Mouse (Mus musculus): ENCODE results near the gene Cbwd1.

The Cbwd1 gene

GRCm38 (mm10) chr19:24961172-24961962 lies at the start of gene Cbwd1:
Cbwd1 (minus strand) TSS chr19:24961610.
- DNase-seq (ENCODE audit: low read depth, low spot score) = peak; percentile 99

- DNase-seq (ENCODE audit: low read depth, low spot score) = no peak
Observed at GRCm38 (mm10) chr19:25008509-25008908, 47.1 kb upstream of the Cbwd1 start.

DNA sequence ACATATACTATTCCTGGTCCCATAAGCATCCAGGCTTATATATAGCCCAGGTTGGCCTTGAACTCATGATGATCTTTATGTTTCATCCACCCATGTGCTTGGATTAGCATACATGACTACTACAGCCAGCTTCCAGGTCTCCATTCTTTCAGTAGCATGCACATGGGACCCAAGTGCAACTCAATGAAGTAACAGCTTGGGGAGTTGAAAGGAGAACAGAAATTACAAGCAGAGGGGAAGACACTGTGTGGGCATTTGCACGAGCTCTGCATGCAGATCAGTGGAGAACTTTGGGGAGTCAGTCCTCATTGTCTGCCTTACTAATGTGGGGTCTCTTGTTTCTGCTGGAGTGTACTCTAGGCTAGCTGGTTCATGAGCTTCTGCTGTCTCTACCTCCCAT lies 45.3 kb upstream of the Cbwd1 start:
- DNase-seq (ENCODE audit: low read depth, low spot score) = no peak

GRCm38 (mm10) chr19:25003810-25004209 lies 42.4 kb upstream of the Cbwd1 start:
- no peak for DNase-seq (ENCODE audit: low read depth, low spot score)

GRCm38 (mm10) chr19:25002828-25003227 lies 41.4 kb upstream of the Cbwd1 start:
- no peak for DNase-seq (ENCODE audit: low read depth, low spot score)

DNA sequence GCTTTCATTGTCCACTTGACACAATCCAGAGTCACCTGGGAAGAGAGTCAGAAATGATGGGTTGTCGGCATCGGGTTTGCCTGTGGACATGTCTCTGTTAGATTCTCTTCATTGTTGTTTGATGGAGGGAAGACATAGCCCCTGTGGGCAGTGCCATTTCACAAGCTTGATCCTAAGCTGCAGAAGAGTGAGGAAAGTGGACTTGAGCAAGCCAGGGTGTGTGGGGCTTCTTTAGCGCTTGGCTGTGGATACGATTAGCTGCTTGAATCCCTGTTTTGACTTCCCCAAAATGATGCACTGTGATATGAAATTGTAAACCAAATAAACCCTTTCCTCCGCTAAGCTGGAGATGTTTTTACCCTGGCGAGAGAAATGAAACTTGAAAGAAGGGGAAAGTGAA lies 40.6 kb upstream of the Cbwd1 start:
- no peak for DNase-seq (ENCODE audit: low read depth, low spot score)

DNA sequence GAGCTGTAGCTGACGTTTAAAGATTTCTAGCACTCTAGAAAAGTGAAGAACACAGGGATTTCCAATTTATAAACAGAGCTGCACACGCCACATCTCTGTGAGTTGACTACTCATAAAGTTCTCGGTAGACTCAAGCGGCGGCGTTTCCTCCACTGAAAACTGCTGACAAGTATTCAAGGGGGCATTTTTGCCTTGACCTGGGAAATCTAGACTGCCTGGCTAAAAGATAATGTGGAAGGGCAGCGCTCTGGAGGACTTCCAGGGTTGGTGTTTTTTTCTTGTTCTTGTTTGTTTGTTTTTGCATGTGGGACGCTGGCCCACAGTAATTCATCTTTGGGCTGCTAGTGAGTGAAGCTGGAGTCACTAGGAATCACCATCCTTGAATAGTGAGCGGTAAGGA lies 38.7 kb upstream of the Cbwd1 start:
- no peak for DNase-seq (ENCODE audit: low read depth, low spot score)

DNA sequence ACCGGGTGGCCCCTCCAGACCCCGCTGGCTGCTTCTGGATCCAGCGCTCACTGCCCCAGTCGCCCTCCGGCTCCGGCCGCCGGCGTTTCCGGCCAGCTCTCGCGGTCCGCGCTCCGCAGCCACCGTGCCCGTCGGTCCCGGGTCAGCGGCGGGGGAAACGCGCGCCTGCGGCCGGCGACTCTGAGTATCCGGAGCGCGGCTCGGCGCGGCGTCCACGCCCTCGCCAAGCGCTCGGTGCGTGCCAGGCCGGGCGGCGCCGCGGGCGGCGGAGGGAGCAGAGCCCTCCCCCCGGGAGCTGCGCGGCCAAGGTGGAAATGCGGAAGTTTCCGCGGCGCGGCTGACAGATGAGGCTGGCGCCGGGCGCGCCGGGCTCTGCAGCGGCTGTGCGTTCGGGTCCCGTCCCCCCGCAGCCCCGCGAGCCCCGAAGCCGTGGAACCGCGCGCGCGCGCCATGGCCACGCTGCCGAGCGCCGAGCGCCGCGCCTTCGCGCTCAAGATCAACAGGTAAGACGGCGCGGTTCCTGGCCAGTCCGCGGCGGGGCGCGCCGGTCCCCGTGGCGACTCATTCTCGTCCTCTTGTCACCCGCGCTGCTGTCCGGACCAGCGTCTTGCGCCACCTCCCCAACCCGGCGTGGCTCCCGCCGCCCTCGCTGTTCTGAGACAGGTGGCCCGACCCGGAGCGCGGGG lies 37.9 kb upstream of the Cbwd1 start, which contains the start of gene Dock8:
Dock8 (plus strand) TSS at position 334 of the 686 bp plus-strand sequence.
- peak; percentile 48 for DNase-seq (ENCODE audit: low read depth, low spot score)

DNA sequence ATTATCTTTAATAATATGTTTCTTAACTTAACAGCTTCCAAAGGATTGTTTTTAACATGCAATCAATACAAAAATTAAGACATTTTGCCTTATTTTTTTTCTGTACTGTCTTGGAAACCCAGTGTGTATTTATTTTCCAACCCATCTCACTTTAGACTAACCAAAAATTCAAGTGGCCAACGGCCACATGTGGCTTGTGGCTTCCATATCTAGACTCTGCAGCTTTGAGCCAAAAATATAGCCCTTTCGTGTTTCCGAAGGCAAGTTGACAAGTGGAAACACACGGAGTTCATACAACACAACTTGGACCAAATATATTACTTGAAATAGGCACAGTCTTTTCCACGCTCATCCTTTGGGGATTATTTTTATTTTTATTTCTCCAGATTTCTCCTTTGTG lies 37.2 kb upstream of the Cbwd1 start:
- no peak for DNase-seq (ENCODE audit: low read depth, low spot score)

DNA sequence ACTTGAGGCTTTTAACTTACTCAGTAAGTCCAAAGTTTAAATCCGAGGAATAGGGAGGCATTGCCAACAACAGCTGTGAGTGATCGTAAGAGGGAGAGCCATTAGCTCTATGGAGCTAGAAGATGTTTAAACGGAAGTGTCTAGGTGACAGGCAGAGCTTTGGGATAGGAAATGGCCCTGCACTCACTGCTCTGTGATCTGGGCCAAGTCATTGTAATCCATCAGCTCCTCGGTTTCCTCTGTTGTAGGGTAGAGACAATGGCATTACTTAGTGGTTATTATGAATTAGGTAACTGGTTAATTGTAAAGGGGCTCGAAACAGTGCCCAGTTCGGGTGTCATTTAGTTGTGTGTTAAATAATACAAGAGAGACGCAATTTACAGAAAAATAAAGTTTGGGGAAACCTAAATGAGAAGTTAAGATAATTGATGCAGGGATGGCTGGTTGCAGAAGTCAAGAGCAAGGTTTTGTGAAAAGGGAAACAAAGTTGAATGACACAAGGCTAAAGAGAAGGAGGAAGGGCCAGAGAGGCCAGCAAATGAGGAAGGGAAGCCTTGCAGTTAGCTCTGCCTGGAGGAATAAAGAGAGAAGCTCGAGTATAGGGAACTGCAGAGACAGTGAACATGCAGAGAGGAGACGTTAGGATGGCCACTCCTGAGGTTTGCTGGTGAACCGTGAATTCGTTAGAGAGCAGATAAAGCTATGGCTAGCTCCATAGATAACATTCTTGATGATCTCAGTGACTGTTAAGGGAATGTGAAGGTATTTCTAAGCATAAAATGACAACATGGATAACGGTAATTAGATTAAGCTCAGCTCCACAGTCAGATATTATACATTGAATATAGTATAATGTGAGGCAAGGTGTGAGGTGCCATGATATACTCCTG lies 35.6 kb upstream of the Cbwd1 start:
- no peak for DNase-seq (ENCODE audit: low read depth, low spot score)

DNA sequence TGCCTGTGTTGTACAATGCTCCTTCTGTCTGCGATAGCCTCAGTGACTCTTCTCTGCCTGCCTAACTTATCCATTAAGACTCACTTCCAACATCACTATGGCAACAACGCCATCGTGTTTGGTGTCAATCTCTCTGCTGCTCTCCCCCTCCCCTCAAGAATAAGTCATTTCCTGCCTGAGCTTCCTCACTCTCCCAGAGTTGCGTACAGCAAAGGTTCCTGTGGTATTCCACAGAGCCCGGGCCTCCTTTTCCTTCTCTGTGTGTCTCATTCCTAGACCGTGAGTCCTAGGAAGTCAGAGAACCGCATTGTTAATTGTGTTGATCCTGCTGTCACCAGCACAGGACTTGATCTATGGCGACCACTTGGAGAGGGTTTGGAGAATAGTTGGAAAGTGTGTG lies 33.5 kb upstream of the Cbwd1 start:
- DNase-seq (ENCODE audit: low read depth, low spot score) = no peak

DNA sequence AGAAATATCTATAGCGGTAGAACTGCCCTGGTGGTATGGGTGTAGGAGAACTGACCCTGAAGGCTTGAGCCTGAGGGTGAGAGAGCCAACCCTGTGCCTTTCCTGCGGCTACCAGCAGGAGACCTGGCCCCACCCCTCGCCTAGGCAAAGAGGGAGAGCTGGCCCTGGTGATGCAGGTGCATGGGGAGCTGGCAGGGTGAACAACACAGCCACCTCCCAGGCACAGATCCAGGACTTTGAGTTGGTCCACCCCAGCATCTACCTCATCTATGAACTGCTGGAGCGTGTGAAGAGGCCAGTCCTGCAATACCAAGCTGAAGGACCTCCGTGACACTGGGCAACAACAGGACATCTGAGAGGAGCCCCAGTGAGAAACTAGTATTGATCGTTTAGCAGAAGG lies 32.1 kb upstream of the Cbwd1 start:
- no peak for DNase-seq (ENCODE audit: low read depth, low spot score)

GRCm38 (mm10) chr19:24990138-24990822 lies 28.9 kb upstream of the Cbwd1 start:
- DNase-seq (ENCODE audit: low read depth, low spot score) = no peak

DNA sequence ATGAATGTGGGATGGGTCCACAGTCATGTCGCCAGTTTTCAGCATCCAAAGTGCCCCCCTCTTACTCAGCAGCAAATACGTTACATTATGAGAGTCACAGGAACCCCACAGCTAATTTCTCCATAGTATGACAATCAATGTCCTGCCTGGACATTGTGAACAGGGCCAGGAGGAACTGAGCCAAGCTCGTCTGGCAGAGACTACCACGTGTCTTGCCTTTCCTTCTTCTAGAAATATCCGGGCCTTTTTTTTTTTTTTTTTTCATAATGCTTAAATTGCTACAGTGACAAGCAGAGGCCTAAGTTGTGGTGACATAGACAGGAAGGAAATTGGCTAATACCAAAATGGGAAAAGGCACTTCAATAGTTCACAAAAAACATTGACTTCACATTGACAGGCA lies 27.4 kb upstream of the Cbwd1 start:
- DNase-seq (ENCODE audit: low read depth, low spot score) = no peak

- no peak for DNase-seq (ENCODE audit: low read depth, low spot score)
Observed at GRCm38 (mm10) chr19:24987355-24987754, 25.9 kb upstream of the Cbwd1 start.

GRCm38 (mm10) chr19:24985045-24985444 lies 23.6 kb upstream of the Cbwd1 start:
- no peak for DNase-seq (ENCODE audit: low read depth, low spot score)

DNA sequence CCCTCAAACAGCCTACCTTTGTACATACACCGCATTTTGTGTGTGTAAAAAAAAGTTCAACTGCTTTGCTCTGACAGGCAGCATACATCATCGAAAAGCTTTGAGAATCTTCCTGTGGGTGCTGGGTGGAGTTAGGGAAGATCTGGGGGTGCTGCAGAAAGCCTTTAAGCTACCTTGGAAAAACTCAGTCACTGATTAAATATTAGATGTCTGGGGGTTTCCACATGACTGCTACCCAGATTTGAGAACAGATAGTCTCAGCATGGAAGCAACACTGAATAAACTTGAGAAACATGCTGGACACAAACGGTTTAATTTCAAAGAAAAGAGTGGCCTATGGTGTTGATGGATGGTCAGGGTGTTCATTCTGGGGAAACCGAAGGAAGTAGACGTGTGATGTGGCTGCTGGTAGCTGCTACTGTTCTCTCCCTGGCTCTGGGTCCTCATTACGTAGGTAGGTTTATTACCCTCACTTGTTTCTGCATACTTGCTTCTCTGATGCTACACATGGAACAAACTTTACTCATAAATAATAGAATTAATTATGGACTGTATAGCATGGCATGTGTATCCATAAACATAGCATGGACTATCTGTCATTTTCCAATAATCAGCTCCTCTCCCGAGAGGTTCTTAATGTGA lies 22.6 kb upstream of the Cbwd1 start:
- no peak for DNase-seq (ENCODE audit: low read depth, low spot score)

DNA sequence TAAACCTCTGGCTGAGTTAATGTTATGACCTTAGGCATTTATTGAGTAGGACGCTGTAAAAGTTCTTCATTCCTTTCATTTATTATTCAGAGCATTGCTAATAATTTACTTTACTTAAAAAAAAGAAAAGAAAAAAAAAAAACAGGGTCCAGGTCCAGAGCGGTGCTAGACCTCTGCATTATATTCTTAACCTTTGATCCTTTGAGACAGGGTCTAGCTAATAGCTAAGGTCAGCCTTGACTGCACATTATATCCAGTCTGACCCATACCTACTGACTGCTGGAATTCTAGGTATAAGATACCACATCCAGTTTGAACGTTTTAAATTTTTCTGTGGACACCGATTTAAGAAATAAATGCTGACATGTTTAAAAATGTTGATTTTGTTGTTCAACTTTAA lies 21.6 kb upstream of the Cbwd1 start:
- no peak for DNase-seq (ENCODE audit: low read depth, low spot score)

- DNase-seq (ENCODE audit: low read depth, low spot score) = no peak
Observed at GRCm38 (mm10) chr19:24981294-24981693, 19.9 kb upstream of the Cbwd1 start.

- DNase-seq (ENCODE audit: low read depth, low spot score) = no peak
Observed at GRCm38 (mm10) chr19:24978852-24979842, 17.7 kb upstream of the Cbwd1 start.
